Mouse (Mus musculus) bone marrow, adult 2 months (tissue): ENCODE data around the gene Vmn1r57. TPM values are rescaled to one million over a fixed set of nuclear protein-coding genes. Genes with fewer than 3 reads are reported as not detected.
"Not testable (repeated sequence)": the region's sequence is repeated elsewhere in the genome, so short reads cannot be mapped to it uniquely, and the experiment has no call there.

Source experiments
- H3K27ac ChIP-seq: fragments of 200-500 bp; 2 replicates; pipeline ENCODE4 v1.5.1; 2012; ENCODE audit warnings: low read depth, mild to moderate bottlenecking, control low read depth, inconsistent platforms, low read length; ENCODE audit not compliant: control insufficient read depth, poor library complexity, insufficient read depth
- H3K4me1 ChIP-seq: fragments of 200-500 bp; 2 replicates; pipeline ENCODE4 v1.6.1; 2011; ENCODE audit warnings: low read length; ENCODE audit not compliant: control insufficient read depth, insufficient read depth
- H3K4me3 ChIP-seq: fragments of 200-500 bp; replicated peaks from 2 replicates; pipeline ENCODE3; 2011; ENCODE audit warnings: mild to moderate bottlenecking, low read depth, low read length, control low read depth; ENCODE audit not compliant: control insufficient read depth
- CTCF ChIP-seq: fragments of 200-500 bp; IDR thresholded peaks from 2 replicates; pipeline ENCODE4 v1.5.1; 2011; ENCODE audit warnings: low read length, control low read depth; ENCODE audit not compliant: control insufficient read depth, insufficient read depth
- POLR2A ChIP-seq: fragments of 200-500 bp; IDR thresholded peaks from 2 replicates; pipeline ENCODE4 v1.6.1; 2011; ENCODE audit warnings: low read depth, mild to moderate bottlenecking, control low read depth, low read length, borderline replicate concordance; ENCODE audit not compliant: control insufficient read depth
- WGBS: fragments of 180-500 bp; shearing (Covaris S2); methylation state at CpG from one replicate; pipeline ENCODE4 v1.1.7; 2018; 5-methylcytosine and 5-hydroxymethylcytosine counted together
- polyA plus RNA-seq: library from polyadenylated mRNA; stranded (reverse); fragments of >200 nt; gene quantifications from 2 replicates; pipeline ENCODE4 v1.2.4, GENCODE M21; 2011; ENCODE audit warnings: low replicate concordance; ENCODE audit not compliant: missing spikeins, insufficient read depth, insufficient read length

Vmn1r57 gene
- polyA plus RNA-seq: not detected in 2 replicates

GRCm38 (mm10) chr7:5218193-5218592 lies at the start of gene Vmn1r57:
Gene Vmn1r57, plus strand, starts transcription at chr7:5218493.
- not testable (repeated sequence) for H3K4me1 ChIP-seq, H3K27ac ChIP-seq, H3K4me3 ChIP-seq
- WGBS: 49% methylated on average over 1 of the region's 1 CpGs

GRCm38 (mm10) chr7:5196647-5197046 lies 21.6 kb upstream of the Vmn1r57 start, which contains the start of gene Vmn1r56:
Gene Vmn1r56, minus strand, starts transcription at chr7:5196747.
- H3K27ac ChIP-seq, H3K4me3 ChIP-seq, H3K4me1 ChIP-seq: not testable (repeated sequence)

GRCm38 (mm10) chr7:5263051-5263450 lies 44.8 kb downstream of the Vmn1r57 start:
- TF ChIP-seq POLR2A: no peak
- no peak for TF ChIP-seq CTCF
- H3K4me3 ChIP-seq: no peak overlapping the region
- H3K4me1 ChIP-seq: no peaks in the 10 kb centered on the region
- WGBS: 73% methylated on average over 3 of the region's 3 CpGs
- H3K27ac ChIP-seq: no peak overlapping the region

Other genes starting within 250 kb of the Vmn1r57 start
- not detected in 2 replicates for gene Sbk3, start 247.3 kb upstream of the Vmn1r57 start, polyA plus RNA-seq
- gene Zfp579, start 222.3 kb upstream of the Vmn1r57 start, polyA plus RNA-seq: 13.5 and 44.8 TPM in 2 replicates
- 12.6 and 15.8 TPM in 2 replicates for gene Zfp524, start 204.1 kb upstream of the Vmn1r57 start, polyA plus RNA-seq
- 10.9 and 18.9 TPM in 2 replicates for gene Fiz1, start 203.8 kb upstream of the Vmn1r57 start, polyA plus RNA-seq
- not detected in 2 replicates for gene Gm44973, start 203.0 kb upstream of the Vmn1r57 start, polyA plus RNA-seq
- gene Zfp865, start 198.1 kb upstream of the Vmn1r57 start, polyA plus RNA-seq: 23.9 and 30.4 TPM in 2 replicates
- gene Ccdc106, start 197.9 kb upstream of the Vmn1r57 start, polyA plus RNA-seq: not detected in 2 replicates
- gene 4632433K11Rik, start 184.4 kb upstream of the Vmn1r57 start, polyA plus RNA-seq: 1.5 TPM in 1 of 2 replicates, not detected in the other
- gene Zfp784, start 180.0 kb upstream of the Vmn1r57 start, polyA plus RNA-seq: 0.90 and 2.3 TPM in 2 replicates
- 2.7 and 4.6 TPM in 2 replicates for gene Zfp580, start 167.0 kb upstream of the Vmn1r57 start, polyA plus RNA-seq
- gene U2af2, start 156.3 kb upstream of the Vmn1r57 start, polyA plus RNA-seq: 177 and 222 TPM in 2 replicates
- gene Epn1, start 138.3 kb upstream of the Vmn1r57 start, polyA plus RNA-seq: 109 and 135 TPM in 2 replicates
- not detected in 2 replicates for gene Rfpl4, start 101.5 kb upstream of the Vmn1r57 start, polyA plus RNA-seq
- gene Rasl2-9, start 92.5 kb upstream of the Vmn1r57 start, polyA plus RNA-seq: not detected in 2 replicates
- not detected in 2 replicates for gene Vmn1r55, start 68.8 kb upstream of the Vmn1r57 start, polyA plus RNA-seq
- gene Vmn1r56, start 21.7 kb upstream of the Vmn1r57 start, polyA plus RNA-seq: not detected in 2 replicates
- not detected in 2 replicates for gene Gm5065, start 132.0 kb downstream of the Vmn1r57 start, polyA plus RNA-seq
- not detected in 2 replicates for gene Nlrp2, start 132.5 kb downstream of the Vmn1r57 start, polyA plus RNA-seq
- gene Vmn1r58, start 194.9 kb downstream of the Vmn1r57 start, polyA plus RNA-seq: 0.11 TPM in 1 of 2 replicates, not detected in the other
- not detected in 2 replicates for gene Vmn1r59, start 238.3 kb downstream of the Vmn1r57 start, polyA plus RNA-seq